Mouse (Mus musculus): ENCODE data around the gene Gmip.

GRCm38 (mm10) chr8:69867696-69868326 lies 59.3 kb downstream of the Gmip start:
- TF ChIP-seq GATA1 (IDR thresholded peaks at IDR 0.05; ENCODE audit: borderline replicate concordance, low read length): no peak
- TF ChIP-seq FLI1 (IDR thresholded peaks at IDR 0.05; ENCODE audit: low read length): no peak

Data from megakaryocyte, embryonic 14.5 days (primary cell).